Mouse (Mus musculus) stomach, embryonic 16.5 days (tissue): ENCODE measurements at regions not wholly inside any gene's neighbourhood (a gene's known extent, or its start where the extent isn't known, plus 50 kb on each side); places are given as distances from the start of the nearest gene placed in this dataset.

Source experiments
- ATAC-seq: fragments of 200-750 bp; cut with Nextera tagmentation; 2 replicates; pipeline ENCODE4 v1.8.0; 2017; ENCODE audit warnings: moderate number of reproducible peaks, moderate TSS enrichment; ENCODE audit not compliant: insufficient read depth, low FRiP score
- H3K27ac ChIP-seq: fragments of 300-500 bp; sonication (generic); 2 replicates; pipeline ENCODE4 v1.5.1; 2014; ENCODE audit warnings: low read length
- H3K27me3 ChIP-seq: fragments of 300-500 bp; sonication (generic); 2 replicates; pipeline ENCODE4 v1.6.1; 2014; ENCODE audit warnings: low read length, control low read depth, mixed read lengths; ENCODE audit not compliant: control insufficient read depth, insufficient read depth
- H3K36me3 ChIP-seq: fragments of 300-500 bp; sonication (generic); 2 replicates; pipeline ENCODE4 v1.6.1; 2014; ENCODE audit warnings: low read length; ENCODE audit not compliant: control insufficient read depth, insufficient read depth
- H3K4me1 ChIP-seq: fragments of 300-500 bp; sonication (generic); 2 replicates; pipeline ENCODE4 v1.6.1; 2014; ENCODE audit warnings: low read length, control low read depth, mixed read lengths; ENCODE audit not compliant: control insufficient read depth, insufficient read depth
- H3K4me2 ChIP-seq: fragments of 300-500 bp; sonication (generic); 2 replicates; pipeline ENCODE4 v1.6.1; 2014; ENCODE audit warnings: low read depth, low read length, mixed read lengths
- H3K4me3 ChIP-seq: fragments of 300-500 bp; sonication (generic); replicated peaks from 2 replicates; pipeline ENCODE4 v1.5.1; 2014; ENCODE audit warnings: mild to moderate bottlenecking, low read length
- H3K9ac ChIP-seq: fragments of 300-500 bp; sonication (generic); 2 replicates; pipeline ENCODE4 v1.6.1; 2014; ENCODE audit warnings: low read length
- H3K9me3 ChIP-seq: fragments of 300-500 bp; sonication (generic); replicated peaks from 2 replicates; pipeline ENCODE4 v1.6.1; 2016; ENCODE audit warnings: low read length, control low read depth; ENCODE audit not compliant: control insufficient read depth
- WGBS: fragments of 180-500 bp; shearing (Covaris S2); extraction: QIAGEN DNeasy Blood & Tissue Kit; methylation state at CpG from one replicate; pipeline ENCODE4 v1.1.7; 2014; 5-methylcytosine and 5-hydroxymethylcytosine counted together

GRCm38 (mm10) chr5:37879668-37880380 is 55.4 kb upstream of the Msx1 start:
- WGBS, result 73% methylated on average over 2 of the region's 2 CpGs
- Histone ChIP-seq H3K27ac (no peak overlapping the region), H3K4me2 (no peak overlapping the region), H3K9me3 (no peaks in the 10 kb centered on the region), H3K27me3 (no peaks in the 10 kb centered on the region), H3K9ac (no peak overlapping the region), H3K36me3 (no peaks in the 10 kb centered on the region), H3K4me1 (no peaks in the 10 kb centered on the region), H3K4me3 (no peak overlapping the region)
- ATAC-seq, result no peak

- H3K27ac ChIP-seq, result no peak overlapping the region
- H3K36me3 ChIP-seq, result no peaks in the 10 kb centered on the region
- no peak for ATAC-seq
- WGBS, result 51% methylated on average over 4 of the region's 4 CpGs
- no peak overlapping the region for H3K4me3 ChIP-seq
- no peaks in the 10 kb centered on the region for H3K27me3 ChIP-seq
- no peaks in the 10 kb centered on the region for H3K4me1 ChIP-seq
- no peak overlapping the region for H3K9ac ChIP-seq
- H3K4me2 ChIP-seq, result no peak overlapping the region
- H3K9me3 ChIP-seq, result no peaks in the 10 kb centered on the region
Measured at GRCm38 (mm10) chr5:37876240-37876639, 51.9 kb upstream of the Msx1 start.

- WGBS, result 82% methylated on average over 13 of the region's 13 CpGs
Measured at GRCm38 (mm10) chr5:37875452-37875851, 51.1 kb upstream of the Msx1 start.

GRCm38 (mm10) chr5:37874784-37875281 is 50.5 kb upstream of the Msx1 start:
- H3K27ac ChIP-seq, result no peak overlapping the region
- no peaks in the 10 kb centered on the region for H3K9me3 ChIP-seq
- H3K4me2 ChIP-seq, result no peak overlapping the region
- no peak overlapping the region for H3K4me3 ChIP-seq
- WGBS, result 47% methylated on average over 6 of the region's 6 CpGs
- H3K4me1 ChIP-seq, result no peaks in the 10 kb centered on the region
- H3K27me3 ChIP-seq, result no peaks in the 10 kb centered on the region
- no peak overlapping the region for H3K9ac ChIP-seq
- no peaks in the 10 kb centered on the region for H3K36me3 ChIP-seq
- ATAC-seq, result no peak

More at GRCm38 (mm10) chr5:37875452-37875851, 51.1 kb upstream of the Msx1 start:
- ATAC-seq, result no peak
- H3K9me3 ChIP-seq, result no peaks in the 10 kb centered on the region
- no peak overlapping the region for H3K27ac ChIP-seq
- no peaks in the 10 kb centered on the region for H3K4me1 ChIP-seq
- no peak overlapping the region for H3K4me3 ChIP-seq
- H3K36me3 ChIP-seq, result no peaks in the 10 kb centered on the region
- H3K9ac ChIP-seq, result no peak overlapping the region
- H3K4me2 ChIP-seq, result no peak overlapping the region
- no peaks in the 10 kb centered on the region for H3K27me3 ChIP-seq
